Mouse (Mus musculus): Measurements from ENCODE around the gene Hao1. TPM values are rescaled to one million over a fixed set of nuclear protein-coding genes. Genes with fewer than 3 reads are reported as not detected.

Hao1 gene
- total RNA-seq, 2 experiments from 2014 or later, result not detected

- intact Hi-C loops (cut with DNase I), result loop anchor here (2.0 to 10.0 kb wide), 6 partner anchors 217 to 1514 kb away; partner anchors contain the start of gene Bmp2
- DNase-seq, result peak; percentile 55 to 76
Measured at GRCm38 (mm10) chr2:134481759-134482158, 72.4 kb downstream of the Hao1 start.

GRCm38 (mm10) chr2:134481174-134481573, 73.0 kb downstream of the Hao1 start:
- no peak for DNase-seq
- intact Hi-C loops (cut with DNase I), result loop anchor here (2.0 to 10.0 kb wide), 6 partner anchors 216 to 1514 kb away; partner anchors contain the start of gene Bmp2

DNA sequence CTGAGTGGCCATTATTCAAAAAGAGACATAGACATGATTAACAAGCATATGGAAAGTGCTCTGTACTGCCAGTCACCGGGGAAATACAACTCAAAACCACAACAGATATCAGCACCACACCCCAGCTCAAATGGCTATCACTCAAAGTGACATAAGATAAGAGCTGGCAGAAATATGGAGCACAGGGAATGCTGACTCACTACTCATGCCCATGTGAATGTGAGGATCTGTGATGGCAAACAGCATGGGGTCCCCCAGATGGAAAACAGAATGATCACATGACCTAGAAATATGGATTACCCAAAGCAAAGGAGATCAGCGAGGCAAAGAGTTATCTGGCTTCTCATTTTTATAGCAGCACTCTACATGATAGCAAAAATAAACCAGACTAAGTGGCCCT, 89.0 kb downstream of the Hao1 start:
- intact Hi-C loops (cut with DNase I), result no loop called here
- no peak for DNase-seq

- intact Hi-C loops (cut with DNase I), result no loop called here
- no peak for DNase-seq
Measured at GRCm38 (mm10) chr2:134462321-134462720, 91.8 kb downstream of the Hao1 start.

- DNase-seq, result peak in 1 of 2 experiments; percentile 5
- intact Hi-C loops (cut with DNase I), result no loop called here
Measured at GRCm38 (mm10) chr2:134460831-134461230, 93.3 kb downstream of the Hao1 start.

DNA sequence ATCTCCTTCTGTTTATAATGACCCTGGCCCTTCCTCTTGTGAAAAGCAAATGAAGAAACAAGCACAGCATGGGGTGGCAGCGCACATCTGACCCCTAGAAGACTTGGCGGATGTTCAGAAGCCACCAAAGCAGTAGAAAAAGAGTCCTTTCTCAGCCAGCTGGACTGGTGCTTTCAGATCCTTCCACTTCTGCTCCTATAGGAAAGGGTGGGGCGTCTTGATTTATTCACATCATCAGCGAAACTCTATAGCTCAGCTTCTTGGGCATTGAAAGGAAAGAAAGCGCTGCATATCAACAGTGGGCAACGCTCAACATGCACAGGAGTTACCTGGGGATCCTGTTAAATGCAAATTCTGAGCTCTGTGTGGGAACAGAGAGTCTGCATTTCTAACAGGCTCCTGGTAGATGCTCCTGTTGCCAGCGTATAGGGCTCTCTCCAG, 98.1 kb downstream of the Hao1 start:
- DNase-seq, result no peak
- intact Hi-C loops (cut with DNase I), result no loop called here

- intact Hi-C loops (cut with DNase I), result no loop called here
- DNase-seq, result no peak
Measured at GRCm38 (mm10) chr2:134452748-134453147, 101.4 kb downstream of the Hao1 start.

- no peak for DNase-seq
- intact Hi-C loops (cut with DNase I), result no loop called here
Measured at GRCm38 (mm10) chr2:134450976-134451375, 103.2 kb downstream of the Hao1 start.

Other genes starting within 250 kb of the Hao1 start
- gene Tmx4, start 89.8 kb upstream of the Hao1 start, total RNA-seq (2021), result 10 to 100 TPM; 49.7 to 56.5 TPM
- 1 to 10 TPM; 4.0 to 4.7 TPM for gene Plcb1, start 231.7 kb upstream of the Hao1 start, total RNA-seq (2021)

Measured in heart, postnatal 36 days (tissue).